Mouse (Mus musculus) neural tube, embryonic 15.5 days (tissue): ENCODE measurements around the gene Rcn3. TPM values are rescaled to one million over a fixed set of nuclear protein-coding genes. Genes with fewer than 3 reads are reported as not detected.
A peak's percentile ranks its signal among the peaks of the same experiment; 100 is the strongest.

Experiments used
- ATAC-seq: fragments of 200-750 bp; cut with Nextera tagmentation; 2 replicates; pipeline ENCODE4 v1.8.0; 2017; ENCODE audit warnings: mild to moderate bottlenecking, moderate TSS enrichment, moderate library complexity; ENCODE audit not compliant: low FRiP score
- H3K27ac ChIP-seq: fragments of 300-500 bp; sonication (generic); replicated peaks from 2 replicates; pipeline ENCODE4 v1.5.1; 2015; ENCODE audit warnings: mild to moderate bottlenecking, inconsistent platforms
- H3K27me3 ChIP-seq: fragments of 300-500 bp; sonication (generic); replicated peaks from 2 replicates; pipeline ENCODE4 v1.6.1; 2015; ENCODE audit warnings: inconsistent platforms
- H3K36me3 ChIP-seq: fragments of 300-500 bp; sonication (generic); 2 replicates; pipeline ENCODE4 v1.6.1; 2015; ENCODE audit warnings: inconsistent platforms
- H3K4me1 ChIP-seq: fragments of 300-500 bp; sonication (generic); 2 replicates; pipeline ENCODE4 v1.6.1; 2015; ENCODE audit warnings: inconsistent platforms
- H3K4me2 ChIP-seq: fragments of 300-500 bp; sonication (generic); 2 replicates; pipeline ENCODE4 v1.6.1; 2015; ENCODE audit warnings: inconsistent platforms, mild to moderate bottlenecking, moderate library complexity
- H3K4me3 ChIP-seq: fragments of 300-500 bp; sonication (generic); replicated peaks from 2 replicates; pipeline ENCODE4 v1.5.1; 2015; ENCODE audit warnings: mild to moderate bottlenecking, inconsistent platforms
- H3K9ac ChIP-seq: fragments of 300-500 bp; sonication (generic); replicated peaks from 2 replicates; pipeline ENCODE4 v1.6.1; 2015; ENCODE audit warnings: mild to moderate bottlenecking, inconsistent platforms
- H3K9me3 ChIP-seq: fragments of 300-500 bp; sonication (generic); replicated peaks from 2 replicates; pipeline ENCODE4 v1.6.1; 2016; ENCODE audit warnings: inconsistent platforms
- WGBS: fragments of 180-500 bp; shearing (Covaris S2); methylation state at CpG from one replicate; pipeline ENCODE4 v1.1.7; 2015; ENCODE audit warnings: mixed read lengths; 5-methylcytosine and 5-hydroxymethylcytosine counted together
- polyA plus RNA-seq: library from polyadenylated mRNA; unstranded; fragments of >200 nt; fragmentation: Nextera tagmentation; extraction: Ambion mirVana; gene quantifications from 2 replicates; pipeline ENCODE4 v1.2.1, GENCODE M21; 2015

Rcn3 gene
- polyA plus RNA-seq = 112 and 118 TPM in 2 replicates

DNA sequence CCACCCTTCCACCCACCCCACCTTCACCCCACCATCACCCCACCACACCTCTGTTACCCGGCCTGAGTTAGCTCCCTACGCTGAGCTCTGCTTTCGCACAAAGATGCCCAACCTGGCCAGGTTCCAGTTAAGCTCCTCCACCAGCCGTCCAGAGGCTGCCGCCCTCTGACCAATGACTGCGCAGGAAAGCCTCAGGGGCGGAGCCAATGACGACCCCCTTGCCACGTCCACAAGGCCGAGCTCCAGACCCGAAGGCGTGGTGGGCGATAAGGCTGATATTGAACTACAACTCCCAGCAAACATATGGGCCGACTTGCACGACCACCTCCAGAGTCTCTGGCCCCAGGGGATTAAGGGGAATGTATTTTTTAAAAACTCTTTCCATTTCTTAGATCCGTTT, at the start of gene Rcn3:
Gene Rcn3, minus strand, starts transcription at position 174 of the 400 bp plus-strand sequence.
- WGBS = under 1% methylated on average over 16 of the region's 16 CpGs
- Histone ChIP-seq H3K9me3 (no peaks in the 10 kb centered on the region), H3K4me2 (peak within 1 kb of the TSS; percentile 64), H3K9ac (peak within 1 kb of the TSS; percentile 49), H3K4me3 (peak within 1 kb of the TSS; percentile 41), H3K36me3 (no peaks in the 10 kb centered on the region), H3K4me1 (peaks cover 18% of the 10 kb centered on the region), H3K27me3 (no peaks in the 10 kb centered on the region), H3K27ac (peak within 1 kb of the TSS; percentile 18; the same call in 1 of the 2 replicates)
- ATAC-seq = peak; percentile 93

DNA sequence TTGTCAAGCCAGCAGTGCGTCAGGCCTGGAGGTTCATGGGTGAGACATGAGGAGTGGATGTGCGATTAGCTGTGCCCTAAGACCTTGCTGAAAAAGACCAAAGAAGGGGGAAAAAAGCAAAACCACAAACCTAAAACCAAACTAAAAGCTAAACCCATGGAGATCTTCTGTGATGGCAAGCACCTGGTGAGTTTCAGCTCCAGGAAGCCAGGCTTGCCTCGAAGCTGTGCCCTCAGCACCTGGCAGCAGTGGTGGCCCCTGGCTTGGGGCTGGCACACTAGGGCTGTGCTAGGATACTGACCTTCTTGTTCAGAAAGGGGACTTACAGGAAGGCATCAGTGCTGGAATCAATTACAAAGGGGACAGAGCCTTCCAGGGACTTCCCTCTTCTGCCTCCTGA, 49.3 kb upstream of the Rcn3 start:
- H3K4me2 ChIP-seq = no peak overlapping the region
- H3K4me3 ChIP-seq = no peak overlapping the region
- no peak overlapping the region for H3K27ac ChIP-seq
- 0 out of 2 replicates have a peak, but pooled peaks cover 3% of the 10 kb centered on the region for H3K36me3 ChIP-seq
- WGBS = 90% methylated on average over 3 of the region's 3 CpGs
- H3K9me3 ChIP-seq = no peaks in the 10 kb centered on the region
- peaks cover 5% of the 10 kb centered on the region; the same call in 1 of the 2 replicates for H3K27me3 ChIP-seq
- peaks cover 2% of the 10 kb centered on the region; the same call in 1 of the 2 replicates for H3K4me1 ChIP-seq
- no peak for ATAC-seq
- H3K9ac ChIP-seq = no peak overlapping the region

DNA sequence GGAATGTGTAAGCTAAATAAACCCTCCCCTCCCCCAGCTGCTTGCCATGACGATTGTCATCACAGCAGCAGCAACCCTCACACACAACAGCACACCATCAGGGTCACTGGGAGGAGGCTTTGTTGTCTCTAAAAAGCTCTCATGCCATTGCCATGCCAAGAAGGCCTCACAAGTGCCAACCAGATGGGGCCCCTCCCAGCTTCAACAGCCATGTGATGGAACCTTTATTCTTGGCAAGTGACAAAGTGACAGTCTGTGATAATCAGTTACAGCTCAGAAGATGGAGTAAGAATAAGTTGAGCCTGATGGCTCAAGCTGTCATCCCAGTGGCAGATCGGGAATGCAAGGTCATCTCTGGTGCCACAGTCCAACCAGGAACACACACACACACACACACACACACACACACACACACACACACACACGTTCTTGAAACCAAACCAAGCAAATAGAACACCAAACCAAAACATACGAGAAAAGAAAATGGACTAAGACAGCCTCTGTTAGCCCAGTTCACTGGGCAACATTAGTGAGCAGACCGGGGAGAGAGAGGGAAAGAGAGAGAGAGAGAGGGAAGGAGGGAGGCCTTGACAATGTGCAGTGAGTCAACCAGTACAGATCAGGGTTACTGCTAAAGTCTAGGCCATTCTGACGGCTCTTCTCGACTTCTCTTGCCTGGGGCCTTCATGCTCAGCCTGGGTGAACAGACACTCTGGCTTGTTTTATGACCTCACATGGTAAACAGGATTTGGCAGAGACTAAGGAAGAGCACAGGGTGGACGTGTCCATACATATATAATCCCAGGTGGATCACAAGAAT, 48.1 kb upstream of the Rcn3 start:
- WGBS = 74% methylated on average over 8 of the region's 8 CpGs
- Histone ChIP-seq H3K4me2 (no peak overlapping the region), H3K9me3 (no peaks in the 10 kb centered on the region), H3K4me1 (peaks cover 11% of the 10 kb centered on the region), H3K27ac (no peak overlapping the region), H3K9ac (no peak overlapping the region), H3K4me3 (no peak overlapping the region), H3K36me3 (0 out of 2 replicates have a peak, but pooled peaks cover 3% of the 10 kb centered on the region), H3K27me3 (peaks cover 5% of the 10 kb centered on the region; the same call in 1 of the 2 replicates)
- ATAC-seq = no peak

DNA sequence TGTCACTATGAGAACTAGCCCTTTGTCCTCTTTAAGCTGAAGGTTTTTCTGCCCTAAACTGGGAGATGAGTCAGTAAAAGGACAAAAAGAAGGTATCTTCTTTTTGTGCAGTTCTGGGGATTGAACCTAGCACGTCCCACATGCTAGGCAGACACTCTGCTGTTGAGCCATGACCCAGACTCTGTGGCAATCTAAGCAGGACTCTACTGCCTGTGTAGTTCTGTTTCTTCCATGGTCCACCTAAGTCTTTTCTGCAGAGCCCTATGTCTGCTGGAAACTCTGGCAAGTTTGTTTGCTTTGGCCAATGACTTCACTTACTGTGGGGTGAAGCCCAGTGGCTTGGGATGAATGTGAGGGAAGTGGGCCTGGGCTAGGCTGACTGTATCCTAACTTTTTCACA, 46.4 kb upstream of the Rcn3 start:
- ATAC-seq = no peak
- WGBS = 89% methylated on average over 1 of the region's 1 CpGs
- Histone ChIP-seq H3K27ac (no peak overlapping the region), H3K9me3 (no peaks in the 10 kb centered on the region), H3K4me1 (peaks cover 11% of the 10 kb centered on the region), H3K27me3 (peaks cover 14% of the 10 kb centered on the region; the same call in 1 of the 2 replicates), H3K9ac (no peak overlapping the region), H3K4me2 (no peak overlapping the region), H3K36me3 (no peaks in the 10 kb centered on the region), H3K4me3 (no peak overlapping the region)

DNA sequence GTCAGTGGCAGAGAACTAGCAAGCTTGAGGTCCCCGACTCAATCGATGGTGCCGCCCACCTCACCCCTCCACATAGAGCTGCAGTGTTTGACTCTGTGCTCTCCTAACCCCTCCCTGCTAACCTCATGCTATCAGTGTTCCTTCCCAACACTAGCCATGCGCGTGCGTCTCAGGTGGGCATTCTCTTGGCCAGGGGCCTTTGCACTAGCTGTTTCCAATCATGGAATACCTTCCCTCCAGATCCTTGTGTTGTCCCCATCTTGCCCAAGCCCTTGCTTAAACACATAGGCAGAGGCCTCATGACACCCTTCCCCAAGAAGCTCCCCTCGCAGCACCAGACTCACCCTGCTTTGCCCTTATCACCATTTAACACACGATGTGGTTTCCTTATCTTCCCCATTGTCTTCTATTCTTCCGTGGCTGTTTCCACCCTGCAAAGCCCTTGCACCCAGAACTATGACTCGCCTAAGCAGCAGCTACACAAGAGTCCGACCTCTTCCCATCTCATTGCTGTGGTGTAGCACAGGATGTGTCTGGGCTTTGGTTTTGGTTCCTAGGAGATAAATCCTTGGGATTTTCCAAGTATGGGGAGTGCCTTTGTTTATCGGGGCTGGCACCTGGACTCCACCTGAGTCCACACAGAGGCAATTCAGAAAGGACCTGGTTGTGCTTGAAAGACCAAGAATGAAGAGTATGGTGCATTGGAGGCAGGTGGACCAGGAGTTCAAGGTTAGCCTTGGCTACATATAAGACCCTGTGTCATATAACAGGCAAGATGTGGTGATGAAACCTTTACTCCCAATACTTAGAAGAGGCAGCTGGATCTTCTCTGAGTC, 45.4 kb upstream of the Rcn3 start:
- no peak for ATAC-seq
- H3K9ac ChIP-seq = no peak overlapping the region
- no peak overlapping the region for H3K27ac ChIP-seq
- WGBS = 84% methylated on average over 12 of the region's 12 CpGs
- peaks cover 11% of the 10 kb centered on the region for H3K4me1 ChIP-seq
- H3K9me3 ChIP-seq = no peaks in the 10 kb centered on the region
- no peaks in the 10 kb centered on the region for H3K36me3 ChIP-seq
- H3K4me2 ChIP-seq = no peak overlapping the region
- no peak overlapping the region for H3K4me3 ChIP-seq
- H3K27me3 ChIP-seq = peaks cover 14% of the 10 kb centered on the region; the same call in 1 of the 2 replicates

DNA sequence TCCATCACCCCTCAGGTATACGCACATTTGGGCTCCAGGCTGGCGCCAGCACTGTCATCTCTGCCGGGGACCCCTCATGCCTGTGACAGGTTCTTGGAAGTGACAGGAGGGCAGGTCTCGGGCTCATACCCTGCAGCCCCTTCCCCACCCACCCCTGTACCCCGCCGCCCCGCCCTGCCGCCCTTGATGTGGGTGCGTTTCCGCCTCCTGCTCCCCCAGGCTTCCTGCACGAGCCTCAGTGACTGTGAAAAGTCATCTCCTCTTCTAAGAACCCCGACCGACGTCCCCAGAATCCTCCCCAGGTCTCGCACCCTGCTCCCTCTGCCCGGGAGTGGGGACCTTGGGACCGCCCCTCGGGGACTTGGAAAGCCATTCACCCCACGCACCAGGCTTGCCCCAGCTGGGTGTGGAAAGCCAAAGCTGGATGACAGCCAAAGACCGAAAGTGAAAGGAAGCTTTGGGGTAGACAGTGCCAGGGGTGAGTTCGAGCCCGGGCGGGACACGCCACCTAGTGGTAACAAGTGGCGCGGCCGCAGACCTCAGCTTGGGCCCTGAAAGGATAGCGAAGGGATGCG, 44.1 kb upstream of the Rcn3 start, which contains the start of the genes Gm45713 and Flt3l:
Gene Gm45713, minus strand, starts transcription at position 239 of the 575 bp plus-strand sequence.
Gene Flt3l, minus strand, starts transcription at position 440 of the 575 bp plus-strand sequence.
- peak; percentile 85 for ATAC-seq
- H3K4me3 ChIP-seq = peak within 1 kb of the TSS; percentile 52
- WGBS = 4% methylated on average over 29 of the region's 29 CpGs
- peak within 1 kb of the TSS; percentile 83 for H3K4me2 ChIP-seq
- no peaks in the 10 kb centered on the region for H3K36me3 ChIP-seq
- peaks cover 14% of the 10 kb centered on the region; the same call in 1 of the 2 replicates for H3K27me3 ChIP-seq
- H3K9me3 ChIP-seq = no peaks in the 10 kb centered on the region
- peaks cover 11% of the 10 kb centered on the region for H3K4me1 ChIP-seq
- H3K27ac ChIP-seq = peak within 1 kb of the TSS; percentile 56; the same call in 1 of the 2 replicates
- peak within 1 kb of the TSS; percentile 61 for H3K9ac ChIP-seq

DNA sequence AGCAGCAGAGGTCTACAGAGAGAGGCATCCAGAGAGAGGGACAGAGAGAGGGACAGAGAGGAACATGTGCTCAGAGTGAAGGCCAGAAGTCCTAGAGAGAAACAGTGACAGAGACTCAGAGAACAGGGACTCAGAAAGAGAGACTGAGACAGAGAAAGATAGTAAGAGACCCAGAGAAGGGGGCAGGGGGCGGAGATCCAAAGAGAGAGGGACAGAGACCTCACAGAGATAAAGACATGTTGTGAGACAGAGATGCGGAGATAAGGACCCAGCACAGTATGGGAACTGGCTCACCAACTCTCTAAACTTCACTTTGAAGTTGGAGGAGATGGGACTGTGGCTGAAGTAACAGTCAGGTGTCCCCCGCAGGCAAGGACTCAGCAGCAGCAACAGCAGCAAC, 43.3 kb upstream of the Rcn3 start:
- Histone ChIP-seq H3K27ac (no peak overlapping the region), H3K4me3 (peak overlapping the region; percentile 52), H3K4me1 (peaks cover 11% of the 10 kb centered on the region), H3K4me2 (peak overlapping the region; percentile 83), H3K9me3 (no peaks in the 10 kb centered on the region), H3K9ac (no peak overlapping the region), H3K27me3 (peaks cover 14% of the 10 kb centered on the region; the same call in 1 of the 2 replicates), H3K36me3 (no peaks in the 10 kb centered on the region)
- 76% methylated on average over 3 of the region's 3 CpGs for WGBS
- ATAC-seq = no peak

DNA sequence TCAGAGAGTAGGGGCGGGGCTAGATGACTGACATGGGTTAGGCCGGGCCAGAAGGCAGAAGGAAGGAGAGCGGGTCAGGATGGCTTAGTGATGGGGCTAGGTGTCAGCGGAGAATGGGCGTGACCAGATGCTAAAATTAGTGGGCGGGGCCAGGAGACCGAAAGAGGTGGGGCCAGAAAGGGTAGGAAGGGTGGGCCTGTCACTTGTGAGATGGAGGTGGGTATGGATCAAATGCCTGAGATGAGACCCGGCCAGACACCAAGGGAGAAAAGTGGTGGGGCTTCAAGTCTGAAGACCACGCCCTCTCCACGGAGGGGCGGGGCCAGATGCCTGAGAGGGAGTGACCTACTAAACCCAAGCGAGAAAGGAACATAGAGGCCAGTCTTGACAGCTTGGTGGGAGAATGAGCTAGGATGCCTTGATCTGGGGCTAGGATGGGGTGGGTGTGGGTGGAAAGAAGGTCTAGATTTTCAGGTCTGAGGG, 42.6 kb upstream of the Rcn3 start:
- Histone ChIP-seq H3K9ac (no peak overlapping the region), H3K9me3 (no peaks in the 10 kb centered on the region), H3K4me1 (peaks cover 14% of the 10 kb centered on the region), H3K27ac (no peak overlapping the region), H3K36me3 (no peaks in the 10 kb centered on the region), H3K27me3 (peaks cover 14% of the 10 kb centered on the region; the same call in 1 of the 2 replicates), H3K4me3 (no peak overlapping the region), H3K4me2 (no peak overlapping the region)
- no peak for ATAC-seq
- 13% methylated on average over 12 of the region's 12 CpGs for WGBS

DNA sequence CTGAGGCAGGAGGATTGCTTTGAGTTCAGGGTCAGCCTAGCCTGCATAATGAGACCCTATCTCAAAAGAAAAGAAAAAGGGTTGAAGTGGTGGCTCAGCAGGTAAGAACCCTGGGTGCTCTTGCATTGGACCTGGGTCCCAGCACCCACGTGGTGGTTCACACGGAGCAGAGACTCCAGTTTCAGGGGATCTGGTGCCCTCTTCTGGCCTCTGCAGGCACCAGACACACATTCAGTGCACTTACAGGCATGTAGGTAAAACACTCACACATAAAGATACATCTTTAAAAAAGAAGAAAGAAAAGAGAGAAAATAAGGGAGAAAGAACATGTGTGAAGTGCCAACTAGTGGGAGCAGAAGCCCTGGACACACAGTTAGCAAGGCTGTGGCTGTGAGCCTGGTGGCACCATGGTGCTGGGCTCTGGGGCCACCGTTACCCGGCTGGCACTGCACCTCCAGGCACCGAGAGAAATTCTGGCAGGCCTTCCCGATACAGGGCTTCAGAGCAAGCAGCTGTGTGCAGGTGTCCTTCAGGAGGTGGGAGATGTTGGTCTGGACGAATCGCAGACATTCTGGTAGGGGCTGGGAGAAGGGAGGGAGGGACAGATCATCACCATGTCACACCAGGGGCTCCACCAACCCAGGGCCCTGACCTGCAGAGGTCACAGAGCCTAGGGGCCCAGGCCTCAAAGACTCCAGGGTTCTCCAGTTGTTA, 41.6 kb upstream of the Rcn3 start:
- no peaks in the 10 kb centered on the region for H3K9me3 ChIP-seq
- no peak overlapping the region for H3K4me3 ChIP-seq
- WGBS = 80% methylated on average over 8 of the region's 8 CpGs
- H3K4me2 ChIP-seq = no peak overlapping the region
- H3K27me3 ChIP-seq = peaks cover 14% of the 10 kb centered on the region; the same call in 1 of the 2 replicates
- no peak for ATAC-seq
- H3K9ac ChIP-seq = no peak overlapping the region
- no peak overlapping the region for H3K27ac ChIP-seq
- no peaks in the 10 kb centered on the region for H3K36me3 ChIP-seq
- peaks cover 20% of the 10 kb centered on the region for H3K4me1 ChIP-seq

DNA sequence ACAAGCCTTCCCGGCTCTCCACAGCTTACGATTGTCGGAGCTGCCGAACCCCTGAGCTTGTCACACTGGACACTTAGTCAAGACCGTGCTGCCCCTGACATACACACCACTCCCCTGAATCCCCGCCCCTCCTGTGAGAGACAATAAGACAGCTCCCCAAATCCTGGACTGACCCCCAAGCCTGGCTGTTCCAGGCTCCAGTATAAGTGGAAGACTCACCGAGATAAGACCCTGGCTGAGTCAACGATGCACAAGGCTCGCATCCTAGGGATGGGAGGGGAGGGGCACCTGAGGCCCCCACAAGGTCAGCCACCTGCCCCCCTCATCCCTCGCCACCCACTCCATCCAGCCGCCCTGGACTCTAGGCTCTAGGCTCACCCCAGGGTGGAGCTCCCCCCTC, 39.8 kb upstream of the Rcn3 start:
- H3K4me2 ChIP-seq = no peak overlapping the region
- WGBS = 86% methylated on average over 11 of the region's 11 CpGs
- H3K4me1 ChIP-seq = peaks cover 30% of the 10 kb centered on the region
- H3K36me3 ChIP-seq = peaks cover 5% of the 10 kb centered on the region
- H3K27me3 ChIP-seq = 0 out of 2 replicates have a peak, but pooled peaks cover 9% of the 10 kb centered on the region
- no peak for ATAC-seq
- no peak overlapping the region for H3K27ac ChIP-seq
- no peak overlapping the region for H3K9ac ChIP-seq
- no peak overlapping the region for H3K4me3 ChIP-seq
- H3K9me3 ChIP-seq = no peaks in the 10 kb centered on the region
